Mouse (Mus musculus): ENCODE measurements around the gene Gpr39. TPM values are rescaled to one million over a fixed set of nuclear protein-coding genes. Genes with fewer than 3 reads are reported as not detected.

The Gpr39 gene
- total and polyA plus RNA-seq, 3 experiments: not detected

DNA sequence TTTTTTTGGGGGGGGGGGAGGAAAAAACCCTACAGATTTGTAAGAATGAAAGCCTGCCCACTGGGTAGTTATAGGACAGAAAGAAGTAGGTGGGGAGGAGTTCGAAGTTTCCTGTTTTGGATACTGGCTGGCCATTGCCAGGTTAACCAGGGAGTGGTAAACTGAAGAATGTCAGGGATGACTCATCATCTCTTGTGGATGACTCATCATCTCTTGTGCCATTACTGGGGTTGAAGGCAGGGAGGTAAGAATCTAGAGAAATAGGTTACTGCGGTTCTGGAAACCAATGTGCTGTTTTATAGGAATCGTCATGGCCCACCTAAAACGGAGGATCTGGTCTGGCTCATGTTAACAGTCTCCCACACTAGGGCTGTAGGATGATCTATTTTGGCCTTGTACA is 28.8 kb upstream of the Gpr39 start:
- no peak overlapping the region for H3K4me3 ChIP-seq (ENCODE audit: control insufficient read depth in 1 of 2, insufficient read depth in 1 of 2, low read depth in 2 of 2, low read length in 2 of 2)
- H3K4me1 ChIP-seq (ENCODE audit: control insufficient read depth in 1 of 2, insufficient read depth in 2 of 2, low read length in 2 of 2): no peaks in the 10 kb centered on the region
- H3K27me3 ChIP-seq (ENCODE audit: control insufficient read depth in 1 of 2, insufficient read depth in 2 of 2, low read length in 2 of 2): no peaks in the 10 kb centered on the region; a peak in 1 of 4 replicates
- H3K9me3 ChIP-seq (replicated peaks; ENCODE audit: insufficient read depth, low read length): no peaks in the 10 kb centered on the region
- DNase-seq (ENCODE audit: low read depth, low spot score): peak; percentile 18
- H3K79me2 ChIP-seq (ENCODE audit: control insufficient read depth, insufficient read depth, low read length, poor library complexity): no peaks in the 10 kb centered on the region
- no peak overlapping the region for H3K9ac ChIP-seq (ENCODE audit: control insufficient read depth, low read depth, low read length, poor library complexity, severe bottlenecking)
- no peak overlapping the region for H3K27ac ChIP-seq (ENCODE audit: control insufficient read depth, low read depth, low read length)
- TF ChIP-seq ZKSCAN1 (IDR thresholded peaks at IDR 0.05; ENCODE audit: low read depth, low read length) (no peak), USF2 (IDR thresholded peaks at IDR 0.05; ENCODE audit: borderline replicate concordance in 1 of 2, insufficient read depth in 1 of 2, low read depth in 1 of 2, low read length in 2 of 2) (no peak), CTCF (IDR thresholded peaks at IDR 0.05 in 2 of 3, conservative IDR thresholded peaks at IDR 0.05 in 1 of 3; ENCODE audit: control insufficient read depth in 1 of 3, insufficient read depth in 1 of 3, low read depth in 2 of 3, low read length in 3 of 3, poor library complexity in 1 of 3, severe bottlenecking in 1 of 3) (no peak), ELF1 (IDR thresholded peaks at IDR 0.05; ENCODE audit: low read depth, low read length) (no peak), KAT2A (conservative IDR thresholded peaks at IDR 0.05; ENCODE audit: low read depth, low read length) (no peak)
- H3K36me3 ChIP-seq (ENCODE audit: control insufficient read depth in 1 of 2, insufficient read depth in 2 of 2, low read length in 2 of 2): no peaks in the 10 kb centered on the region

DNA sequence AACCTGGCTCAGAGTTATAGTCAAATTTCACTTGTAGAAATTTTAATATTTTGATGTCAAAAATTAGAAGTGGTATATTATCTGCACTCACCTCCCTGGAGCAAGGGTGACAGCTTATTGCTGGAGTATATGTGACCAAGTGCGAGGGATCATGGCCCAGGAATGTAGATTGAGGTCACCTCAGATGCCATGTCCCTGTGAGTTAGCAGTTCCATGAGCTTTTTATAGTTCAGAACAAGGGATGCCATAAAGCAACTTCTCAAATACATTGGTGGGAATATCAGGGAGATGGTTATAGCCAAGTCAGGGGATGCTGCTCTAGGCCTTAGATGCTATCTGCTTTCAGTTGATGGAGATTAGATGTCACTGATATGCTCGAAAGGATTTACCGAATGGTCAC is 27.7 kb upstream of the Gpr39 start:
- Histone ChIP-seq H3K9me3 (replicated peaks; ENCODE audit: insufficient read depth, low read length) (no peaks in the 10 kb centered on the region), H3K27ac (ENCODE audit: control insufficient read depth, low read depth, low read length) (no peak overlapping the region), H3K36me3 (ENCODE audit: control insufficient read depth in 1 of 2, insufficient read depth in 2 of 2, low read length in 2 of 2) (no peaks in the 10 kb centered on the region), H3K4me3 (ENCODE audit: control insufficient read depth in 1 of 2, insufficient read depth in 1 of 2, low read depth in 2 of 2, low read length in 2 of 2) (no peak overlapping the region), H3K4me1 (ENCODE audit: control insufficient read depth in 1 of 2, insufficient read depth in 2 of 2, low read length in 2 of 2) (no peaks in the 10 kb centered on the region), H3K27me3 (ENCODE audit: control insufficient read depth in 1 of 2, insufficient read depth in 2 of 2, low read length in 2 of 2) (no peaks in the 10 kb centered on the region; a peak in 1 of 4 replicates), H3K9ac (ENCODE audit: control insufficient read depth, low read depth, low read length, poor library complexity, severe bottlenecking) (no peak overlapping the region), H3K79me2 (ENCODE audit: control insufficient read depth, insufficient read depth, low read length, poor library complexity) (no peaks in the 10 kb centered on the region)
- no peak for TF ChIP-seq KAT2A (conservative IDR thresholded peaks at IDR 0.05; ENCODE audit: low read depth, low read length)
- no peak for TF ChIP-seq POLR2AphosphoS5 (IDR thresholded peaks at IDR 0.05; ENCODE audit: borderline replicate concordance, low read depth, low read length)
- no peak for TF ChIP-seq EP300 (IDR thresholded peaks at IDR 0.05; ENCODE audit: low read depth in 1 of 2, low read length in 2 of 2)
- TF ChIP-seq TBP (IDR thresholded peaks at IDR 0.05; ENCODE audit: low read depth, low read length): no peak
- TF ChIP-seq E2F4 (IDR thresholded peaks at IDR 0.05; ENCODE audit: borderline replicate concordance, low read depth, low read length): no peak
- TF ChIP-seq SIN3A (IDR thresholded peaks at IDR 0.05; ENCODE audit: low read length): no peak
- TF ChIP-seq ZKSCAN1 (IDR thresholded peaks at IDR 0.05; ENCODE audit: low read depth, low read length): no peak
- TF ChIP-seq ZC3H11A (IDR thresholded peaks at IDR 0.05; ENCODE audit: low read depth, low read length): no peak
- DNase-seq (ENCODE audit: low read depth, low spot score): no peak

DNA sequence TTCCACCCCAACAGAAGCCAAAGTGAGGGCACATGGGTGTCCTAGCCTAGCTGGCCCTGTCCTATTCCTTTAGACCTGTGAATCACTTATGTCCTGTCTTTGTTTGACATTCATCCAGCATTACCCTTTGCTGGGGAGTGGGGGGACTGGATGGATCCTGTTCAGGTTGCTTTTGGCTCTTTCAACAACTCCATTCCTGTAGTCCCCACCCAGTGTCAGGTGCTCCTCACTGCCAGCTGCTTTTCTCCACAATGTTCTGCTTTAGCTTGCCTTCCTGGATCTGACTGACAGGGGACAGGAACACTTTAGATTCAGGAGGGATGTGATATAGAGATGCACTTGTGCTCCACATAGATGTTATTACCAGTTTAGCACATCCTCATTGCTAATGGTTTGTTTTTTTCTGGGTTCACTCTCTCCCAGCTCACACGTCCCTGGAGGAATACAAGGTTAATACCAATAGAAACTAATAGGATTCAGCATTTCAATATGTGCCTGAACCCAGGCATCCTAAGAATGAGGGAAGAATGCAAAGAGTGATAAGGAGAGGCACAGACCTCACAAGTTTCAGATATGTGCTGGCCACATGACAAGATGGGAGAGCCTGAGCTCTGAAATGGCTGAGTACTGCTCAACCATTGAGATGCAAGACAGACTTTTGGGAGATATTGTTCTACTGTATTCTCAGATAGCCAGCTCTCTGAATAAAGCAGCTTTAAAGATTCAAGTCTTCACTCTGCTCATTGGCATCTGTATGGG is 23.8 kb upstream of the Gpr39 start:
- Histone ChIP-seq H3K27ac (ENCODE audit: control insufficient read depth, low read depth, low read length) (no peak overlapping the region), H3K4me1 (ENCODE audit: control insufficient read depth in 1 of 2, insufficient read depth in 2 of 2, low read length in 2 of 2) (no peaks in the 10 kb centered on the region), H3K36me3 (ENCODE audit: control insufficient read depth in 1 of 2, insufficient read depth in 2 of 2, low read length in 2 of 2) (no peaks in the 10 kb centered on the region), H3K4me3 (ENCODE audit: control insufficient read depth in 1 of 2, insufficient read depth in 1 of 2, low read depth in 2 of 2, low read length in 2 of 2) (no peak overlapping the region), H3K27me3 (ENCODE audit: control insufficient read depth in 1 of 2, insufficient read depth in 2 of 2, low read length in 2 of 2) (no peaks in the 10 kb centered on the region; a peak in 1 of 4 replicates), H3K9ac (ENCODE audit: control insufficient read depth, low read depth, low read length, poor library complexity, severe bottlenecking) (no peak overlapping the region), H3K9me3 (replicated peaks; ENCODE audit: insufficient read depth, low read length) (no peaks in the 10 kb centered on the region), H3K79me2 (ENCODE audit: control insufficient read depth, insufficient read depth, low read length, poor library complexity) (no peaks in the 10 kb centered on the region)
- no peak for DNase-seq (ENCODE audit: low read depth, low spot score)
- TF ChIP-seq ETS1 (IDR thresholded peaks at IDR 0.05; ENCODE audit: low read depth, low read length): no peak
- TF ChIP-seq KAT2A (conservative IDR thresholded peaks at IDR 0.05; ENCODE audit: low read depth, low read length): no peak
- TF ChIP-seq MAZ (IDR thresholded peaks at IDR 0.05; ENCODE audit: low read depth, low read length): no peak
- no peak for TF ChIP-seq TAL1 (IDR thresholded peaks at IDR 0.05; ENCODE audit: low read length)
- no peak for TF ChIP-seq GABPA (IDR thresholded peaks at IDR 0.05; ENCODE audit: low read depth, low read length)
- no peak for TF ChIP-seq POLR2AphosphoS5 (IDR thresholded peaks at IDR 0.05; ENCODE audit: borderline replicate concordance, low read depth, low read length)
- no peak for TF ChIP-seq CHD1 (IDR thresholded peaks at IDR 0.05; ENCODE audit: low read depth, low read length)
- no peak for TF ChIP-seq MAX (IDR thresholded peaks at IDR 0.05; ENCODE audit: low read length)
- TF ChIP-seq MYC (IDR thresholded peaks at IDR 0.05; ENCODE audit: low read depth, low read length): no peak
- TF ChIP-seq HCFC1 (IDR thresholded peaks at IDR 0.05; ENCODE audit: low read depth, low read length): no peak
- no peak for TF ChIP-seq UBTF (IDR thresholded peaks at IDR 0.05; ENCODE audit: borderline replicate concordance, insufficient read depth, low read depth, low read length)
- no peak for TF ChIP-seq USF2 (IDR thresholded peaks at IDR 0.05; ENCODE audit: borderline replicate concordance in 1 of 2, insufficient read depth in 1 of 2, low read depth in 1 of 2, low read length in 2 of 2)
- no peak for TF ChIP-seq NRF1 (IDR thresholded peaks at IDR 0.05; ENCODE audit: insufficient read depth, low read depth, low read length, poor library complexity, severe bottlenecking)
- TF ChIP-seq ZKSCAN1 (IDR thresholded peaks at IDR 0.05; ENCODE audit: low read depth, low read length): no peak
- TF ChIP-seq ZMIZ1 (IDR thresholded peaks at IDR 0.05; ENCODE audit: low read depth, low read length): no peak

Measured in MEL (cell line).